Mouse (Mus musculus) CH12F3 (cell line): ENCODE measurements around the gene Il11.
"Not testable (repeated sequence)": the region's sequence is repeated elsewhere in the genome, so short reads cannot be mapped to it uniquely, and the experiment has no call there.

Experiments
- in situ Hi-C: fragments of 300-500 bp; cut with MboI; formaldehyde crosslinking; loops from 2 replicates; pipeline ENCODE4 v1.14.3; 2020; ENCODE audit warnings: low sequenced_read_pairs

Il11 gene

DNA sequence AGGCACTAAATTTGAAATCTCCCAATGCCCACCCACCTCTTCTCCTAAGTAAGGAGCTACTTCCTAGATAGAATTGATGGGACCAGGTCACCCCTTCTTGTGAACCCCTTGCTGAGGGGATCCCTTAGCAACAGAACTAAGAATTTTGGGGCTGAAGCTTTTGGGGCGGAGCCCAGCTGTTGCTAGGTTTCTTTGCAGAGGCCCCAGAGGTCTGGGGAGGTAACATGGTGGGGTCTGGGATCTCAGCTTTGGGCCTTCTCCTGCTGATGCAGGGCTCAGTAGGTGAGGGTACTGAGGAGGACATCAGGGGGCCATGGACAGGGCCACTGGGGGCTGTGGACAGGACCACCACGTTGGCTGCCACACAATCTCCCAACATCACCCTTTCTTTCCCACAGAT lies at the start of gene Il11, which contains the start of gene Tmem190:
Gene Il11 (minus strand): TSS at position 101 of the 400 bp plus-strand sequence.
Gene Tmem190 (plus strand): TSS at position 179 of the 400 bp plus-strand sequence.
- in situ Hi-C loops = no loop called here

DNA sequence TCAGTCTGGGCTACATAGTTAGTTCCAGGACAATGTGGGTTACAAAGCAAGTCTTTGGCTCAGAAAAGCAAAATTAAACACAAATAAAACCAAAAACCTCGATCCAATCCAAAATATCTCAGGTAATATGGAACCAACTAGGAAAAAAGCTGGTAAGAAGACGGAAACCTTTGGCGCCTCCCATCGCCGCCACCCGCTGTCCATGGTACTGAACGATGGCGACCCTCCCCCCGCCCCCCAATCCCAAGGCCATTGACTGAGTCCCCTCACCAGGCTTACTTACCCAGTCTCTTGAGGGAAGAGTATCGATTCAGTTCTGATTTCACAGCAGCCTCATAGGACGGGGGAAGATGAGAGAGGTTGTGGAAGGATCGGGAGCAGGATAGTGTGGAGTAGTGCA lies 47.8 kb upstream of the Il11 start:
- in situ Hi-C loops = no loop called here

DNA sequence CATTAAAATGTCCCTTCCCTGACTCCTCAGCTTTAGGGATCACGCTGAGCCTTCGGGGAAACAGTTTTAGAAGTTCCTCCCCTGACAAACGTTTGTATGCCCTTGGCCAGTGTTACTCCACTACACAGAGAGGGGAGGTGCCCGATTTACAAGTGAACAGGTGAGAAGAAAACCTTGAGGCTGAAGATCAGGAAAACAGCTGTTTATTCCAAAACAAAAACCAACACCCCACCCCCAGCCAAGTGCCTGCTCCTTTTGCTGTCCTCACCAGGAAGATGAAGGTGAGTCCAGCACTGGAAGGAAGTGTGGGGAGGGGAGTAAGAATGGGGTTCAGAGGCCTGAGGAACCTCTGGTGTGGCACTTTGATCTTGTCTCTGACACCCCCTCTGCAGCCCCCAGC lies 42.7 kb upstream of the Il11 start:
- in situ Hi-C loops = no loop called here

DNA sequence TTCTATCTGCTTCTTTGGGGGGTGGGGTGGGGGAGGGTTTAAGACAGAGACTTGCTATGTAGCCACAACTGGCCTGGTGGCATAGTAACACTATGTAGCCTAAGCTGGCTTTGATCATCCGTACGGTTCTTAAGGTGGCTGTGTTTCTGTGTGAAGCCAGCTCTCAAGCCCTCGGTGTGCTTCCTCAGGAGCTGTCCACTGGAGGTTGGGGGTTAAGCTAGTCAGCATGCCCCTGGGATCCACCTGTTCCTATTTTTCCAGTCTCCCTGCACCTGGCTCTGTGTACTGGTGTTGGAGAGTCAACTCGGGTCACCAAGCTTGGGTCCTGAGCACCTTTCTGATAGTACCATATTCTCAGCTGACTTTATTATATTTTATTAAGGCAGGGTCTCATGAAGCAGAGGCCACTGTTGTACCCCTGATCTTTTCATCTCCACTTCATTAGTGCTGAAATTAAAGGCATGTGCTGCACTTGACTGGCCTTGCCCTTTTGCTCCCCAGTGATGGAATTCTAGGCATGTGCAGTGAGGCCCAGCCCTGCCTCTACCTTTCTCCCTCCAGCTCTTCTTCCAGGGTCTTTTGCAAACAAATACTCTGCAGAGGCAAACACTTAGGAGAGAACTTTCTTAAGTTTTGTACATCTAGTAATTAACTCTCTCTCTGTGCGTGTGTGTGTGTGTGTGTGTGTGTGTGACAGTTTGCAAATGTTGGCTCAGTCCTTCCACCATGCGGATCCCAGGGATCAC lies 39.7 kb upstream of the Il11 start:
- in situ Hi-C loops = no loop called here

DNA sequence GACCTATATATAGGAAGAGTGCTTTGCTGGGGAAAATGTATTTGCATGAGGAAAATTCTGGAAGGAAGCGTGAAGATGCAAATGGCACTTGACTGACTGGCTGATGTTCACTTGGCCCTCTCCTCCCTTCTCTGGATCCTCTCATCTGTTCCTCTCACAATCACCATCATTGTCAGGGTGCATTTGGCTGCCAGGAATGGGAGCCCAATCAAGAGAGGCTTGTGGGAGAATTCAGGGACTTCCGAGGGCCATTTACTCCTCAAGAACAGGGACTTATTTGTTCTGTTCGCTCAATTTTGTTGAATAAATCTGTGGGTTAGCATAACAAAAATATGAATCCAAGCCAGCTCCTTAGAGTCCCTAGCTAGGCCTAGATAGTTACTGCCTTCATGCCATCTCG lies 39.0 kb upstream of the Il11 start:
- in situ Hi-C loops = no loop called here

DNA sequence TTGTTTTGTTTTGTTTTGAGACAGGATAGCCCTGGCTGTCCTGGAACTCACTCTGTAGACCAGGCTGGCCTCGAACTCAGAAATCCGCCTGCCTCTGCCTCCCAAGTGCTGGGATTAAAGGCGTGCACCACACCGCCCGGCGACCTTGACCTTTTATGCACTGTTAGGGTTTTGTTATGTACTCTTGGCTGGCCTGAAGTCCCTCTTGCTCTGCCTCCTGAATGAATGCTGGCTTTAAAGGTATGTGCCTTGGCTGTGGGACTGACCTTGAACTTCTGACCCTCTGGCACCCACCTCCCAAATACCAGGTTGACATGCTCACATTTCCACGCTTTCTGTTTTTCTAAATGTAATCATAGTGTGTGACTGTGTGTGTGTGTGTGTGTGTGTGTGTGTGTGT lies 38.3 kb upstream of the Il11 start:
- in situ Hi-C loops = not testable (repeated sequence)

DNA sequence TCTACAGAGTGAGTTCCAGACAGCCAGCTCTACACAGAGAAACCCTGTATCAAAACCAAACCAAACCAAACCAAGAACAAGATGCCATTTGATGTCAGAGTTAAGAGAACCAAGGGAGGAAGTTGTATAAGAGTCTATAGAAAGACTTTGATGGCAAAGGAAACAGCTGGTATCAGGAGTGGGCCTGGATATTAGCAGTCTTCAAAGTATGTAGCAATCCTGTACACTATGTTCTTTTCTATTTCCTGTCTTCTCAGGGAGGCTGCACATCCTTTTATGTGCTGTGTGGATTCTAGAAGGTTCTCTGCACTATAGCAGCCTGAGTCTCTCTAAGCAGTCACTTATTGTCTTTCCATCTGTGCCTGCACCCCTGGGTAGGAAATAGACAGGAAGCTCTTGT lies 33.9 kb upstream of the Il11 start:
- in situ Hi-C loops = no loop called here

DNA sequence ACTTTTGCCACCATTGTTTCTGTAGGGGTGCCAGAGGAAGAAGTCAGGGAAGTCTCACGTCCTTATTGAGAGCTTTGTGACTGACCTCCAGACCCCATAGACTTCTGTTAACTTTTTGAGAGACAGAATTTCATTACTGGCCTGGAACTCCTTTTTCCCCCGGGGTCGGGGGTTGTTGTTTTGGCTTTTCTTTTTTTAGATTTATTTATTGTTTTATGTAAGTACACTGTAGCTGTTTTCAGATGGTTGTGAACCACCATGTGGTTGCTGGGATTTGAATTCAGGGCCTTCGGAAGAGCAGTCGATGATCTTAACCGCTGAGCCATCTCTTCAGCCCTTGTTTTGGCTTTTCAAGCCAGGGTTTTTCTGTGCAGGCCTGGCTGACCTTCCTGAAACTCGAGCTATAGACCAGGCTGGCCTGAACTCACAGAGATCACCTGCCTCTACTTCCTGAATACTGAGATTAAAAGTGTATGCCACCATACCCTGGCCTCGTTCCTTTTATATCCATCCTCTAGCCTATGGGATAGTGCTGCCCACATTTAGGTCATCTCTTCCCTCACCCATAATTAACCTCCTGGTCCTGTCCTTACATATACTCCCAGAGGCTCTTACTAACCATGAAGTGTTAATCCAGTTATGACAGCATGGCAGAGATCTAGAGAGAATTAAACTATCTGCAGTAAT lies 30.6 kb upstream of the Il11 start:
- in situ Hi-C loops = no loop called here

DNA sequence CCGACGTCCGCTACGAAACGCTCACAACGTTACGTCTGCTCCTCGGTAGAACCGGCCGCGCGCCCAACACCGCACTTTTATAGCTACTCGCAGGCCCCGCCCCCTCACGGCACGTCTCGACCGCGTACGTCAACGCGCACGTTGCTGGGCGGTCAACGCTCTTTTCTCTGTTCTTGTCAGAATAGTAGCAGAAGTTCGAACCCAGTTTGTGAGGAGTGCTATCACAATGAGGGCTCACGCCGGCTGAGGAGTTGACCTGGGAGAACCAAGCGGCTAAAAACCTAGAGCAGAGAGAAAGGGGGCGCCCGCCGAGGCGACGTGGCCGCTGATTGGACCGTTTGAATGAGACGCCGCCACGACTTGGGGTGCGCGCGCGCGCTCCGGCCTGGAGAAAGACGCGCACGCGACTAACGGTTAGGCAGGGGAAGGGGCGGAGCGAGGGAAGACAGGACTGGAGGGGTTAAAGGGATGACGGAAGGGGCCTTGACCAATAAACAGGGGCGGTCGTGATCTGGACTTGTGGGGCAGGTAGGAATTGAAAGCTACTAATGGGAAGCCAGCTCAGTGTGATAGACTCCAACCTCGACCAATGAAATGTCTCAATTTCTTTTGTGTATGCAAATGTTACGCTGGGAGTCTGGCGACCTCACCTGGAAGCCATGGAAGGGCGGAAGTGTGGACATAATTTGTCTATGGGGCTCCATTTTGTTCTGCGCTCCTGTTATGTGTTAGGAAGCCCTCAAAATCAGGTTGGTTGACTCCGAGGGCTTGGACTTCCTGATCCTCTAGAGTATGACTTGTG lies 29.8 kb upstream of the Il11 start, which contains the start of gene Ube2s:
Gene Ube2s (minus strand): TSS at position 288 of the 802 bp plus-strand sequence.
- in situ Hi-C loops = no loop called here

DNA sequence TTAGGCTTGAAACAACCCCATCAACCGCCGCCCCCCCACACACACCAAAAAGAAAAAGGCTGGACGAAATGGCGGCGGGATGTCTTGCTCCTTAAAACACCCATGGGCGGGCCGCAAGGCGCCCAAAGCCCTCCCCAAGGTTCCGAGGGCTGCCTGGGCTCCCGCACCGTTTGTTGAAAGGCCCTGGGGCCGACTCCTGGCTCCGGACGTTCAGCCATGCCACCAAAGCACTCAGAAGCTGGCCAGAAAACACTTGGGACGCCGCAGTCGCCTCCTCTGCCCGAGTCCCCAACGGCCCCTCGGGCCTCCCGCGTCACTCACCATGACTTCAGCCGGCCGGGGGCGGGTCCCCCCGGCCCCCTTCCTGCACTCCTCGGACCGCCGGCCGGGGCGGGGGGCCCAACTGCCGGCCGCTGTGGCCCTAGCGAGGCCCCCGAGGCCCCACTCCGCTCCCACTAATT lies 29.2 kb upstream of the Il11 start:
- in situ Hi-C loops = no loop called here

DNA sequence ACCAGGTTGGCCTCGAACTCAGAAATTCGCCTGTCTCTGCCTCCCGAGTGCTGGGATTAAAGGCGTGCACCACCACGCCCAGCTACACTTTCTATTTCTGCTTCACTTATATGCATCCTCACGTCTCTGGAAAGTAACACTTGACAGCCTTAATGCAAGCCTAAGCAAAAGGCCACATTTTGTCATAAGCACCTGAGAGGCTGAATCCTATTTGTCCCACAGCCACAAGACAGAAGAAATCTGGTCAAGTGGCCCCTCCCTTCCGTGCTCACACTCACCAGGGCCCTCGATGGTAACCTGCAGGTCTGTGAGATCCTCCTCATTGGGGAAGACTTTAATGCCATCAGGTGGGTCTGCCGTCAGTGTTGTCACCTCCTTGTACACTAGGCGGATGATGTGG lies 28.5 kb upstream of the Il11 start:
- in situ Hi-C loops = not testable (repeated sequence)

DNA sequence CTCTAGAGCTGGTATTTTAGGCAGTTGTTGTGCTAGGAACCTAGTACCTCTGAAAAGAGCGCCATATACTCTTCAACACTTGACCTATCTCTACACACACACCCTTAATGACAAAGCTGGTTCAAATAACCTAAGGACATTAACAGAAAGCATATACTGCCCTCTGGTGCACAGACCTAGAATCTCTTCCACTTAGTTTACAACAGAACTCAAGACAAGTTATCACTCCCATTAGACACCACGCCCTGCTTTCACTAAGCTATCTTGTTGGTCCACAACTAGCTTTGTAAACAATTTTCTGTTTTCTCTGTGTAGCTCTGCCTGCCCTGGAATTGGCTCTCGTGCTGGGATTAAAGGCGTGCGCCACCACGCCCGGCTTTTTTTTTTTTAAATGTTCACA lies 24.1 kb upstream of the Il11 start:
- in situ Hi-C loops = no loop called here

DNA sequence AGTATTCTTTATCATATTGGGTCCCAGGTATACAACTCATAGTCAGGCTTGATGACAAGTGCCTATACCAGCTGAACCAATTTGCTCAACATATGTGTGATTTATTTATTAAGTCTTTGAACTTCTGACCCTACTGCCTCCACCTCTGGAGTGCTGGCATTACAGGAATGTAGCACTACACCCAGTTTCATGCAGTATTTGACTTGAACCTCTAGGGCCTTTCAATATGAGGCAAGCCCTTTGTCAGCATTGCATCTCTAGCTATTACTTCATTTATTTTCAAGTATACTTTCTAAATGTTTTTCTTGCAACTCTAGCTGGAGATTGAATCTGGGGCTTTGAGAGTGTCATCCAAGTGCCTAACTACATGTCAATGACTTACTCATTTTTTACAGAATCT lies 19.6 kb upstream of the Il11 start:
- in situ Hi-C loops = no loop called here

DNA sequence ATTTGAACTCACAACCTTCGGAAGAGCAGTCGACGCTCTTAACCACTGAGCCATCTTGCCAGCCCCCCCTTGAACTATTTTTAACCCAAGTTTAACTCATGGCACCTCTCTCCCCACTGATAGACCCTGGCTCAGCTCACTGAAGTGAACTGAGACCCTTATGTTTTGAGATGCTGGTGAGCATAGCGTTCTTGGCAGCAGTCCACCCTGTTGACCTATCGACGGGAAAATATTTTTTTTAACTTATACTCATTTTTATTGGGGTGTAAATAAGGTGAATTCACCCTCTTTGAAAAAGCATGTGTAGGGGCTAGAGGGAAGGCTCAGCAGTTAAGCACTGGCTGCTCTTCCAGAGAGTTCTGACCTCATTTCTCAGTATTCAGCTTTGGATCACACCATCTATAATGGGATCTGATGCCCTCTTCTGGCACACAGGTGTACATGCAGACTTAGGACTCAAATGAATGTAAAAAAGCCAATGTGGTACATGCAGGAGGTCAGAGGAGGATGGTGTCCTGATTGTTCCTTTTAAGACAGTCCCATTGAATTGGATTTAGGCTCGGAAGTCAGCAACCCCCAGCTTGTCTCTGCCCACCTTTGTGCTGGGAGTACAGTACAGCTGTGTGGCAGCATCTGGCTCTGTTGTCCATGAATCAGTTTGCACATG lies 13.2 kb upstream of the Il11 start:
- in situ Hi-C loops = no loop called here

DNA sequence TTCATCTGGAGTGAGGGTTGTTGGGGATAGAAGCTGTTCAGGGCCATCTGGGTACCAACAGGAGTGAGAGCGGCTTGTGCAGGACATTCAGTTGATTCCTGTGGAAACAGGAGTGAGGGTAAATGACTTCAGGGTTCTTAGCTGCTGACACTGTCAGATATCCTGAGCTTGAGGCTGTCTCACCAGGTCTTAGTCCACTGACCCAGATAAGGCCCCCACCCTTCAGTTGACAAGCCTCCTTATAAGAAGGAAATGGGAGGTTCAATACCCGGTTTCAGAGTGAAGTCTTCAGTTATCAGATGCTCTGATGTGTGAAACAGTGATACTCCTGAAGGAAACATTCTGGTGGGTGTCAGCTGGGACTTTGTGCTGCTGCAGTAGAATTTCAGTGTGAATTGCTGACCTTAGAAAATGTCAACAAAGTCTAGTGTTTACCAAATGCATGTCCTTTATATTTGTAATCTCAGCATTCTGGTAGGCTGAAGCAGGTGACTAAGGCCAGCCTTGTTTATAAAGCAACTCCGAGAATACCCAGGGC lies 12.0 kb upstream of the Il11 start:
- in situ Hi-C loops = no loop called here

DNA sequence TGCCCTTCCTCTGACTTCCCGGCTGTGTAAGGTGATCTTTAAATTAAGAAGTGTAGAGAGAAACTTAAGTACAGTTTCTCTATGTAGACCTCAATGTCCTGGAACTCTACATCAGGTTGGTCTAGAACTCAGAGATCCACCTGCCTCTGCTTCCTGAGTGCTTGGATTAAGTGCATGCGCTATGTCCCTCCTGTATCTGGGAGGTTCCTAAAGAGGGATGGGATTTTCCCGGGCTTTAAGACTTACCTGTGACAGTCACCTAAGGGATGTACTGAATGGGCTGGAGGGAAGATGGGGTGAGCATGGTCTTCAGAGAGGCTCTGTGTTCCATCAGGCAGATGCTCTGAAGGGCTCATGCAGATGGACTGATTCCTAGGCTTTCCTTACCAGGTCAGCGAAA lies 11.0 kb upstream of the Il11 start:
- in situ Hi-C loops = no loop called here

DNA sequence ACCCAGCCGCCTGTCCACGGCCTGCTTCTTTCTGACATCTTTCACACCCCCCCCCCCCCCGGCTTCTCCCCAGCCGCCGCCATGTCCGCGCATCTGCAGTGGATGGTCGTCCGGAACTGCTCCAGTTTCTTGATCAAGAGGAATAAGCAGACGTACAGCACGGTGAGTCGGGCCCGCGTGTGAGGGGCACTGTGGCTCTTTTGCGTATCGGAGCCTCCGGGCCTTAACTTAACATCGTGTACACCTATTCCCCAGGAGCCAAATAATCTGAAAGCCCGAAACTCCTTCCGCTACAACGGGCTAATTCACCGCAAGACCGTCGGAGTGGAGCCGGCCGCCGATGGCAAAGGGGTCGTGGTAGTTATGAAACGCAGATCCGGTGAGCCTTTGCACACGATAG lies 10.6 kb upstream of the Il11 start:
- in situ Hi-C loops = not testable (repeated sequence)

DNA sequence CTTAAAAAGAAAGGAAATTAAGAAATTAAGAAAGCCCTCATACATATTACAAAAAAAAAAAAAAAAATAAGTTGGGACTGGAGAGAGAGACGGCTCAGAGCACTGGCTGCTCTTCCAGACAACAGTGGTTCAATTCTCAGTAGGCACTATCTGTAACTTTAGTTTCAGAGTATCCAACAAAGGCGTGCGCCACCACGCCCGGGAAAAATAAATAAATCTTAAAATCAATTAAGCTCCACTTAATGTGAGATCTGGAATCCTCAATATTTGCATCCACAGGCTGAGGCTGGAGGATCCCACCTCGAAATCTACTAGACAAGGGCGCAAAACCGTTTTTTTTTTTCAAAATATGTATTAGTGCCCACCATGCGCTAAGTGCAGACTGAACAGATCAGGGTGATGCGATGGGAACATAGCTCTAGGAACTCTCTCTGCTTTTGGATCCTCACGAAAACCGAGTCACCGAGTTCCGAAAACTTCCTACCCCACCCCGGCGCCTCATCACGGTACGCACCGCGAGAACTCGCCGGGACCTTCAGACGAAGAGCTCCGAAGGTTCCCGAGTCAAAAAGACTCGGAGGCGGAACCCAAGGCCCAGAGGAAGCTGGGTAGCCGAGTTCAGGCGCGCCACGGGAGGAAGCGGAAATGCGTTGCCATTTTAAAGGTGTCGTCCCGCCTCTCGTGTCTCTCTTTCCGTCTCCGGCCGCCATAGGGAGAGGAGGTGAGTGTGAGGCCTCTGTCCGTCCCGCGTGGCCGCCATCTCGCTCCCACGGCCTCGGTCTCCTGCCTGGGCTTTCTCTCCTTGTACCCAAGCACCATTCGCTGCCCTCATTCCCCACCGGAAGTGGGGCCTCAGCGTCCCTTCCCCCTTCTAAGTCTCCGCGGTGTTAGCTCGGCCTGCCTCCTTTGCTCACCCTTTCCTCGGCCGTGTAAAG lies 9.9 kb upstream of the Il11 start, which contains the start of gene Rpl28:
Gene Rpl28 (plus strand): TSS at position 597 of the 935 bp plus-strand sequence.
- in situ Hi-C loops = no loop called here

DNA sequence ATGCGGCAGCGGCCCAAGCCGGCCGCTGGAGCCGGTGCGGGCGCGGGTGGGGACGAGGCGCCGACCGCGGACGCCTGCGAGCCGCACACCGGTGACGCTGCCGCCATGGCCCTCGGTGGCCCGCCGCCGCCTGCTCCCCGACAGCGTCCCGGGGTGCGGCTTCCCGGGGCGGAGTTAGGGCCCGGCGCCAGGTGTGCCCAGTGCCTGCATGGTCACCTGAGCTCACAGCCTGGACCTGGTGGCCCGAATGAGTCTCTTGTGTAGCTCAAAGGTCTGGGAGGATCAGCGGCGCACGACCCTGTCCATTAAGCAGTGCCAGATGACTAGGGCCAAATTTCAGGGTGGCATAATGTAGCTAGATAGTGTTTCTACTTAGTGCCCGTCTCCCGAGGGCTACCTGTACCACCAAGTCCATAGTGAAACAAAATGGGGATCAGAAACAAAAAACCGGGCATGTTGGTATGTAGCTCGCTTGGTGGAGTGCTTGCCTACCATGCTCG lies 6.8 kb upstream of the Il11 start, which contains the start of gene Tmem238:
Gene Tmem238 (minus strand): TSS at position 221 of the 500 bp plus-strand sequence.
- in situ Hi-C loops = no loop called here
